Mouse (Mus musculus): ENCODE results near the gene Trpc3. TPM values are rescaled to one million over a fixed set of nuclear protein-coding genes. Genes with fewer than 3 reads are reported as not detected.

Gene Trpc3
- polyA plus RNA-seq, 1 experiment from 2014 or later: 0.26 TPM

- H3K4me3 ChIP-seq (replicated peaks): no peak overlapping the region
- H3K36me3 ChIP-seq (replicated peaks): no peaks in the 10 kb centered on the region
- WGBS (ENCODE audit: insufficient replicate concordance): 37% methylated on average over 3 of the region's 3 CpGs
- no peak overlapping the region for H3K27ac ChIP-seq (replicated peaks)
- H3K9me3 ChIP-seq (replicated peaks): no peaks in the 10 kb centered on the region
- H3K27me3 ChIP-seq: no peaks in the 10 kb centered on the region
- no peak overlapping the region for H3K4me2 ChIP-seq
- no peak for ATAC-seq (ENCODE audit: insufficient read depth)
- no peaks in the 10 kb centered on the region for H3K4me1 ChIP-seq (replicated peaks)
- no peak overlapping the region for H3K9ac ChIP-seq
These were observed 45.3 kb downstream of the Trpc3 start for GRCm38 (mm10) chr3:36644554-36645244.

GRCm38 (mm10) chr3:36643354-36643753 is 46.6 kb downstream of the Trpc3 start:
- Histone ChIP-seq H3K4me3 (replicated peaks) (no peak overlapping the region), H3K4me2 (no peak overlapping the region), H3K27me3 (no peaks in the 10 kb centered on the region), H3K9me3 (replicated peaks) (no peaks in the 10 kb centered on the region), H3K9ac (no peak overlapping the region), H3K27ac (replicated peaks) (no peak overlapping the region), H3K36me3 (replicated peaks) (no peaks in the 10 kb centered on the region), H3K4me1 (replicated peaks) (no peaks in the 10 kb centered on the region)
- WGBS (ENCODE audit: insufficient replicate concordance): 58% methylated on average over 3 of the region's 3 CpGs
- no peak for ATAC-seq (ENCODE audit: insufficient read depth)

DNA sequence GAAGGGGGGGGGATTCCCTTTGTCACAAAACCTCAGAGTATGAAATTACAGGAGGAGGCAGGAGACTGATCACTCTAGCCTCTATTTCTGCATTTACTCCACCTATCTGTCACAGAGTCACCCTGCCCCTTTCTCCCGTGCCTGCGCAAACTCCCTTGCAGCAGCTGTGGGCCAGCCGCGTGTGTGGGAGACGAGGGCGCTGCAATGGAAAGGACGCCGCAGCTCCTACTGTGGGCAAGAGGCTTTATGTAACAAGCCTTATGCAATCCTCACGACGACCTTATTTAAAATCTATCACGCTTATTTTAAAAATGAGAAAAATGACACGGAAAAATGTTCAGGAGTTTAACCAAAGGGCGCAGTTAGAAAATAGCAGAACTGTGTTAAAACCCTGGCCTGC is 47.2 kb downstream of the Trpc3 start:
- no peak overlapping the region for H3K4me2 ChIP-seq
- ATAC-seq (ENCODE audit: insufficient read depth): no peak
- H3K4me1 ChIP-seq (replicated peaks): no peaks in the 10 kb centered on the region
- H3K9ac ChIP-seq: no peak overlapping the region
- H3K27me3 ChIP-seq: no peaks in the 10 kb centered on the region
- 61% methylated on average over 13 of the region's 13 CpGs for WGBS (ENCODE audit: insufficient replicate concordance)
- H3K36me3 ChIP-seq (replicated peaks): no peaks in the 10 kb centered on the region
- H3K4me3 ChIP-seq (replicated peaks): no peak overlapping the region
- H3K27ac ChIP-seq (replicated peaks): no peak overlapping the region
- no peaks in the 10 kb centered on the region for H3K9me3 ChIP-seq (replicated peaks)

GRCm38 (mm10) chr3:36640787-36641186 is 49.2 kb downstream of the Trpc3 start:
- Histone ChIP-seq H3K4me2 (no peak overlapping the region), H3K4me3 (replicated peaks) (no peak overlapping the region), H3K36me3 (replicated peaks) (no peaks in the 10 kb centered on the region), H3K9me3 (replicated peaks) (no peaks in the 10 kb centered on the region), H3K9ac (no peak overlapping the region), H3K4me1 (replicated peaks) (no peaks in the 10 kb centered on the region), H3K27me3 (no peaks in the 10 kb centered on the region), H3K27ac (replicated peaks) (no peak overlapping the region)
- no peak for ATAC-seq (ENCODE audit: insufficient read depth)
- 48% methylated on average over 2 of the region's 2 CpGs for WGBS (ENCODE audit: insufficient replicate concordance)

GRCm38 (mm10) chr3:36635449-36635848 is 54.5 kb downstream of the Trpc3 start:
- no peak overlapping the region for H3K9ac ChIP-seq
- no peaks in the 10 kb centered on the region for H3K27me3 ChIP-seq
- H3K9me3 ChIP-seq (replicated peaks): no peaks in the 10 kb centered on the region
- 25% methylated on average over 4 of the region's 4 CpGs for WGBS (ENCODE audit: insufficient replicate concordance)
- no peaks in the 10 kb centered on the region for H3K4me1 ChIP-seq (replicated peaks)
- H3K27ac ChIP-seq (replicated peaks): no peak overlapping the region
- ATAC-seq (ENCODE audit: insufficient read depth): no peak
- H3K4me2 ChIP-seq: no peak overlapping the region
- H3K4me3 ChIP-seq (replicated peaks): no peak overlapping the region
- no peaks in the 10 kb centered on the region for H3K36me3 ChIP-seq (replicated peaks)

GRCm38 (mm10) chr3:36626803-36627202 is 63.2 kb downstream of the Trpc3 start:
- Histone ChIP-seq H3K4me1 (replicated peaks) (no peaks in the 10 kb centered on the region), H3K9me3 (replicated peaks) (no peaks in the 10 kb centered on the region), H3K4me2 (no peak overlapping the region), H3K4me3 (replicated peaks) (no peak overlapping the region), H3K36me3 (replicated peaks) (no peaks in the 10 kb centered on the region), H3K27me3 (no peaks in the 10 kb centered on the region), H3K27ac (replicated peaks) (no peak overlapping the region), H3K9ac (no peak overlapping the region)
- no peak for ATAC-seq (ENCODE audit: insufficient read depth)
- WGBS (ENCODE audit: insufficient replicate concordance): 66% methylated on average over 2 of the region's 2 CpGs

GRCm38 (mm10) chr3:36618181-36618580 is 71.8 kb downstream of the Trpc3 start:
- Histone ChIP-seq H3K4me1 (replicated peaks) (peaks cover 6% of the 10 kb centered on the region), H3K27me3 (no peaks in the 10 kb centered on the region), H3K9me3 (replicated peaks) (no peaks in the 10 kb centered on the region), H3K27ac (replicated peaks) (no peak overlapping the region), H3K4me2 (peak overlapping the region; percentile 13; the same call in 1 of the 2 replicates), H3K36me3 (replicated peaks) (no peaks in the 10 kb centered on the region), H3K9ac (no peak overlapping the region), H3K4me3 (replicated peaks) (no peak overlapping the region)
- 56% methylated on average over 7 of the region's 7 CpGs for WGBS (ENCODE audit: insufficient replicate concordance)
- ATAC-seq (ENCODE audit: insufficient read depth): no peak

- Histone ChIP-seq H3K9ac (no peak overlapping the region), H3K36me3 (replicated peaks) (no peaks in the 10 kb centered on the region), H3K4me2 (peak overlapping the region; percentile 93; the same call in 1 of the 2 replicates), H3K27me3 (no peaks in the 10 kb centered on the region), H3K27ac (replicated peaks) (no peak overlapping the region), H3K4me3 (replicated peaks) (no peak overlapping the region), H3K4me1 (replicated peaks) (peaks cover 16% of the 10 kb centered on the region), H3K9me3 (replicated peaks) (no peaks in the 10 kb centered on the region)
- 56% methylated on average over 5 of the region's 5 CpGs for WGBS (ENCODE audit: insufficient replicate concordance)
- no peak for ATAC-seq (ENCODE audit: insufficient read depth)
These were observed 76.1 kb downstream of the Trpc3 start for GRCm38 (mm10) chr3:36613908-36614255.

GRCm38 (mm10) chr3:36613202-36613907 is 76.6 kb downstream of the Trpc3 start, which contains the start of gene Bbs7:
Bbs7 (minus strand) TSS chr3:36613477.
- H3K9me3 ChIP-seq (replicated peaks): no peaks in the 10 kb centered on the region
- H3K4me2 ChIP-seq: peak within 1 kb of the TSS; percentile 93
- H3K4me1 ChIP-seq (replicated peaks): peaks cover 16% of the 10 kb centered on the region
- H3K27ac ChIP-seq (replicated peaks): 0 out of 2 replicates have a peak within 1 kb of the TSS, but pooled peaks have one; percentile 7
- peak within 1 kb of the TSS; percentile 70 for H3K9ac ChIP-seq
- peak within 1 kb of the TSS; percentile 69 for H3K4me3 ChIP-seq (replicated peaks)
- no peaks in the 10 kb centered on the region for H3K36me3 ChIP-seq (replicated peaks)
- no peaks in the 10 kb centered on the region for H3K27me3 ChIP-seq
- peak; percentile 94 for ATAC-seq (ENCODE audit: insufficient read depth)
- 4% methylated on average over 38 of the region's 38 CpGs for WGBS (ENCODE audit: insufficient replicate concordance)

DNA sequence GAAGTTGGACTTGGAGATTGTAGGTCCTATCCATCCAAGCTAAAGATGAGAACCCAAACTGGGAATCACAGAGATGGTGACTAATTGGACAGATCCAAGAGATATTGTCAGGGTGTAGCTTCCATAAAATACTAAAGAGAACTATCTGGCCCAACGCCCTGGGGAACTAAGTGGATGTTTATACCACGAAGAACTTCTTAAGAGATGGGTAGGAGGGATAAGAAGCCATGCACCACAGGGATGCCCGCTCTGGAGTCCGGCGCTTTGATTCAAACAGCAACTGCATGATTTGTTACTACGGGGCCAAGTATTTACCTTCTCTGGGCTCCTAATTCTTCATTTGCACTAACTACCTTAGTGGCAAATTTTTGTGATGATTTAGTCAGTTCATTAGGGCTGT is 77.3 kb downstream of the Trpc3 start:
- Histone ChIP-seq H3K9ac (peak overlapping the region; percentile 70), H3K27me3 (no peaks in the 10 kb centered on the region), H3K4me3 (replicated peaks) (peak overlapping the region; percentile 69), H3K4me2 (peak overlapping the region; percentile 93), H3K9me3 (replicated peaks) (no peaks in the 10 kb centered on the region), H3K36me3 (replicated peaks) (no peaks in the 10 kb centered on the region), H3K4me1 (replicated peaks) (peaks cover 16% of the 10 kb centered on the region), H3K27ac (replicated peaks) (0 out of 2 replicates have a peak overlapping the region, but pooled peaks have one; percentile 7)
- WGBS (ENCODE audit: insufficient replicate concordance): 21% methylated on average over 6 of the region's 6 CpGs
- peak; percentile 30; the same call in 1 of the 2 replicates for ATAC-seq (ENCODE audit: insufficient read depth)

DNA sequence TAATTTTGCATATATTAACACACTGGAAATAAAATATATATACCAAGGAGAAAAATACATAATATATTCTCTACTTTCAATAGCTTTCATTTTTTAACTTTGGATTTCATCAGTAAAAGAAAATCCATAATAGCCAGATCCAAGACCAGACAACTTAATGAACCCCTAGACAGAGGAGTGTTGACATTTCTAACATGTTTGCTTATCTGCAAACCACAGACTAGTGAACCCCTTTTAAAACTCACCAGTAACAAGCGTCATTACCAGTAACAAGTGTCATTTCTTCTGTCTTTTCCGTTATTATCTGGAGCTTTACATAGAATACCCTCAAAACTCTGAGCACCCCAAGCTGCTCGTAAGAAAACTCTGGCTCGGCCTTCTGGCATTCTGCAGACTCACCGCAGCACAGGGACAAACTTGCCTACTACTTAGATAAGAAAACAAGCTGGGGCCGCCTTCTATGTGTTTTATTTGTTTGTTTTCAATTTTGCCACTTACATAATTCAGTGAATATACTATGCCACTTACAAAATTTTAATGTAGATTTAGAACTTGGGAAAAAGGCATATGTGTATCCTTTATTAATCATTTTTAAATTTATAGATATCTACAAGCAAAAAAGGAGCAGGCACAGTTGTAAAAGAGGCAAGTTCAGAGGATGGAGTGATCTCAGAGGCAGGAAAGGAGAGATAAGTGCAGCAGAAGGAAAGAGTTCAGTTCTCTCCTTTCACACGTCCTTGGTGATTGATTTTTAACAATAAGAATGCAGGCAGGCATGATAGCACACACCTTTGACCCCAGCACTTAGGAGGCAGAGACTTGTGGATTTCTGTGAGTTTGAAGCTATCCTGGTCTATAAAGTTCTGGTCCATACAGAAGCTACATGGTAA is 83.8 kb downstream of the Trpc3 start:
- H3K4me2 ChIP-seq: peak overlapping the region; percentile 54
- H3K36me3 ChIP-seq (replicated peaks): peaks cover 8% of the 10 kb centered on the region
- peak; percentile 92 for ATAC-seq (ENCODE audit: insufficient read depth)
- no peaks in the 10 kb centered on the region for H3K9me3 ChIP-seq (replicated peaks)
- H3K27ac ChIP-seq (replicated peaks): peak overlapping the region; percentile 92
- H3K4me3 ChIP-seq (replicated peaks): peak overlapping the region; percentile 45
- H3K9ac ChIP-seq: no peak overlapping the region; the same call in 1 of the 2 replicates
- WGBS (ENCODE audit: insufficient replicate concordance): 15% methylated on average over 7 of the region's 7 CpGs
- H3K27me3 ChIP-seq: no peaks in the 10 kb centered on the region
- H3K4me1 ChIP-seq (replicated peaks): peaks cover 13% of the 10 kb centered on the region
